Mouse (Mus musculus) B cell, adult 2 months (primary cell): ENCODE data around the gene Obp1b.
"Not testable (repeated sequence)": the region's sequence is repeated elsewhere in the genome, so short reads cannot be mapped to it uniquely, and the experiment has no call there.

Source experiments
- DNase-seq, 2 experiments: peaks; one replicate each; pipeline ENCODE4 v3.0.0; 2022

Gene Obp1b

DNA sequence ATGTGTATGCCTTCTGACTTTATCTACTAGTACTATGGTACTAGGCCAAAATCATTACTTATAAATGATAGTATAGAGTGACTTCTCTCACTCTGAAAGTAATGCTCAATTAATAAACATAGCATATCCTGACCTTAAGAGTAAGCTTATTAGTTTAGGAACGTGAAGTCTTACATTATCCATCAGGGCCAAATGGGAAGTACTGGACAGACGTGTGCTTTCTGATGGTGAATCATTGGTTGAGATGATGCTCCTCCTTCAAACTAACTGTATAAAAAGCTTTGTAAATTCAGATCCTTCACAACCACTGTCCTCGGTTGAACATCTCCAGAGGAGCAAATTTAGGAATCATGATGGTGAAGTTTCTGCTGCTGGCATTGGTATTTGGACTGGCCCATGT lies at the start of gene Obp1b:
Obp1b (plus strand) TSS at position 301 of the 400 bp plus-strand sequence.
- DNase-seq = not testable (repeated sequence)

DNA sequence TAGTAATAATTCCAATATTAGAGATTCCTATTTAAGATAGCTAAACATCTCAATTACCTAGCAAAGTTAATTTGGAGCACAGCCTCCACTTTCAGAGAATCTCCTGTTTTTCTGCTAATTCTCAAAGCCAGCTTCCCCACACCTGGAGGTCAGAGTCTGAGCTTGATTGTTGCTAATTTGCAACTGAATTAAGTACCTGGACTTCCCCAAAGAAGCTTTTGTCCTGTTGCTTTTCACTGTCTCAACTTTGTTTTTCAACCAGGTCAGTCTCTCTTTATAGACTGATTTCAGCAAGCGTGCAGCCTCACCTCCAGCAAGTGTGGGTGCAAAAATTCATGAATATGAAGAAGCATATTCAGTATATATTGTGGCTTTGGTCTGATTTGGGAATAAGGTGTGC lies 15.6 kb downstream of the Obp1b start:
- DNase-seq = not testable (repeated sequence)

DNA sequence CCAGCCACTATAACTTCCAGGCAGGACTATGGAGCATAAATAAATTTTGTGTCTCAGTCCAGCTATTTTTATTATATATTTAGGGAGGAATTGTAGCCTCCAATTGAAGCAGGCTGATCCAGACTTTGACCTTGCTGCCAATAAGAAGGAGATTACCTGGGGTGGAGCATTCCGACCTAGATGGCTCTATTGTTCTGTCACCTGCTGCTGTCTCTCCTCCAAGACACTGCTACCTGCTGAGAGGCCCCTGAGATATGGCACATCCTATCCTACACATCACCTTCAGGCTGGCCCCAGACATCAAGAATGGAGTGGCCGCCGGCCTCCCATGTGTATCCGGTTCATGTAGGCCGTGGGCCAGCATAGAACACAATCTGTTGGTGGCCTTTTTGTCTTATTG lies 16.3 kb downstream of the Obp1b start:
- DNase-seq = no peak
